Mouse (Mus musculus): ENCODE measurements around the gene Plch1. TPM values are rescaled to one million over a fixed set of nuclear protein-coding genes. Genes with fewer than 3 reads are reported as not detected.

The Plch1 gene
- polyA plus RNA-seq (2016; fragmentation: Nextera tagmentation; extraction: Ambion mirVana): 23.6 and 24.2 TPM in 2 replicates

GRCm38 (mm10) chr3:63899309-63899695 lies at the start of gene Plch1:
Plch1 (minus strand) TSS chr3:63899472.
- Histone ChIP-seq H3K4me1 (peaks cover 29% of the 10 kb centered on the region), H3K36me3 (no peaks in the 10 kb centered on the region), H3K27ac (peak within 1 kb of the TSS; percentile 77), H3K27me3 (replicated peaks) (no peaks in the 10 kb centered on the region), H3K4me3 (peak within 1 kb of the TSS; percentile 84), H3K9me3 (no peaks in the 10 kb centered on the region), H3K9ac (peak within 1 kb of the TSS; percentile 78), H3K4me2 (replicated peaks) (peak within 1 kb of the TSS; percentile 85)
- WGBS: 0% methylated on average over 12 of the region's 12 CpGs
- ATAC-seq (ENCODE audit: low FRiP score, low read depth): peak; percentile 80

- Histone ChIP-seq H3K4me2 (replicated peaks) (no peak overlapping the region), H3K9me3 (no peaks in the 10 kb centered on the region), H3K27ac (no peak overlapping the region), H3K4me3 (no peak overlapping the region), H3K36me3 (peaks cover 8% of the 10 kb centered on the region; the same call in 1 of the 2 replicates), H3K4me1 (no peaks in the 10 kb centered on the region), H3K27me3 (replicated peaks) (no peaks in the 10 kb centered on the region), H3K9ac (no peak overlapping the region)
- ATAC-seq (ENCODE audit: low FRiP score, low read depth): no peak
- WGBS: 93% methylated on average over 2 of the region's 2 CpGs
These were observed 42.1 kb upstream of the Plch1 start for GRCm38 (mm10) chr3:63941204-63941850.

- no peak for ATAC-seq (ENCODE audit: low FRiP score, low read depth)
- Histone ChIP-seq H3K27me3 (replicated peaks) (no peaks in the 10 kb centered on the region), H3K4me1 (no peaks in the 10 kb centered on the region), H3K9me3 (no peaks in the 10 kb centered on the region), H3K4me2 (replicated peaks) (no peak overlapping the region), H3K27ac (no peak overlapping the region), H3K4me3 (no peak overlapping the region), H3K9ac (no peak overlapping the region), H3K36me3 (peaks cover 3% of the 10 kb centered on the region; the same call in 1 of the 2 replicates)
- 85% methylated on average over 2 of the region's 2 CpGs for WGBS
These were observed 39.7 kb upstream of the Plch1 start for GRCm38 (mm10) chr3:63938928-63939327.

GRCm38 (mm10) chr3:63928878-63929859 lies 29.9 kb upstream of the Plch1 start, which contains the start of gene E130311K13Rik:
E130311K13Rik (minus strand) TSS chr3:63929472.
- H3K4me2 ChIP-seq (replicated peaks): peak within 1 kb of the TSS; percentile 69
- H3K9ac ChIP-seq: peak within 1 kb of the TSS; percentile 84
- H3K36me3 ChIP-seq: no peaks in the 10 kb centered on the region
- 5% methylated on average over 48 of the region's 48 CpGs for WGBS
- H3K27ac ChIP-seq: no peak within 1 kb of the TSS
- no peaks in the 10 kb centered on the region for H3K27me3 ChIP-seq (replicated peaks)
- peak; percentile 97 for ATAC-seq (ENCODE audit: low FRiP score, low read depth)
- no peaks in the 10 kb centered on the region for H3K4me1 ChIP-seq
- no peaks in the 10 kb centered on the region for H3K9me3 ChIP-seq
- H3K4me3 ChIP-seq: peak within 1 kb of the TSS; percentile 69

- no peak for ATAC-seq (ENCODE audit: low FRiP score, low read depth)
- no peaks in the 10 kb centered on the region for H3K9me3 ChIP-seq
- H3K27me3 ChIP-seq (replicated peaks): no peaks in the 10 kb centered on the region
- no peak overlapping the region for H3K9ac ChIP-seq
- H3K4me3 ChIP-seq: no peak overlapping the region
- 0 out of 2 replicates have a peak, but pooled peaks cover 2% of the 10 kb centered on the region for H3K36me3 ChIP-seq
- 60% methylated on average over 3 of the region's 3 CpGs for WGBS
- H3K4me2 ChIP-seq (replicated peaks): no peak overlapping the region
- H3K27ac ChIP-seq: no peak overlapping the region
- H3K4me1 ChIP-seq: no peaks in the 10 kb centered on the region
These were observed 20.4 kb upstream of the Plch1 start for GRCm38 (mm10) chr3:63919634-63920033.

GRCm38 (mm10) chr3:63910301-63910700 lies 11.0 kb upstream of the Plch1 start:
- no peak for ATAC-seq (ENCODE audit: low FRiP score, low read depth)

GRCm38 (mm10) chr3:63905241-63905640 lies 6.0 kb upstream of the Plch1 start:
- Histone ChIP-seq H3K4me1 (peaks cover 1% of the 10 kb centered on the region; the same call in 1 of the 2 replicates), H3K9ac (no peak overlapping the region; the same call in 1 of the 2 replicates), H3K4me2 (replicated peaks) (peak overlapping the region; percentile 72), H3K27ac (no peak overlapping the region), H3K4me3 (peak overlapping the region; percentile 30), H3K36me3 (no peaks in the 10 kb centered on the region), H3K27me3 (replicated peaks) (no peaks in the 10 kb centered on the region), H3K9me3 (no peaks in the 10 kb centered on the region)
- WGBS: under 1% methylated on average over 18 of the region's 18 CpGs
- no peak for ATAC-seq (ENCODE audit: low FRiP score, low read depth)

More at GRCm38 (mm10) chr3:63910301-63910700, 11.0 kb upstream of the Plch1 start:
- WGBS: 78% methylated on average over 4 of the region's 4 CpGs
- H3K4me2 ChIP-seq (replicated peaks): no peak overlapping the region
- H3K27ac ChIP-seq: no peak overlapping the region
- H3K9ac ChIP-seq: no peak overlapping the region
- H3K9me3 ChIP-seq: no peaks in the 10 kb centered on the region
- no peaks in the 10 kb centered on the region for H3K27me3 ChIP-seq (replicated peaks)
- H3K36me3 ChIP-seq: 0 out of 2 replicates have a peak, but pooled peaks cover 2% of the 10 kb centered on the region
- H3K4me1 ChIP-seq: no peaks in the 10 kb centered on the region
- H3K4me3 ChIP-seq: no peak overlapping the region

- Histone ChIP-seq H3K4me1 (peaks cover 10% of the 10 kb centered on the region; the same call in 1 of the 2 replicates), H3K4me2 (replicated peaks) (no peak overlapping the region), H3K27me3 (replicated peaks) (no peaks in the 10 kb centered on the region), H3K4me3 (no peak overlapping the region), H3K27ac (no peak overlapping the region), H3K9ac (no peak overlapping the region), H3K36me3 (no peaks in the 10 kb centered on the region), H3K9me3 (no peaks in the 10 kb centered on the region)
- ATAC-seq (ENCODE audit: low FRiP score, low read depth): no peak
- 86% methylated on average over 2 of the region's 2 CpGs for WGBS
These were observed 4.9 kb upstream of the Plch1 start for GRCm38 (mm10) chr3:63904157-63904556.

GRCm38 (mm10) chr3:63900021-63900571 lies 824 bp upstream of the Plch1 start:
- Histone ChIP-seq H3K9me3 (no peaks in the 10 kb centered on the region), H3K27me3 (replicated peaks) (no peaks in the 10 kb centered on the region), H3K27ac (peak overlapping the region; percentile 37; the same call in 1 of the 2 replicates), H3K4me3 (peak overlapping the region; percentile 84), H3K36me3 (no peaks in the 10 kb centered on the region), H3K4me1 (peaks cover 29% of the 10 kb centered on the region), H3K4me2 (replicated peaks) (peak overlapping the region; percentile 85), H3K9ac (no peak overlapping the region)
- WGBS: under 1% methylated on average over 12 of the region's 12 CpGs
- ATAC-seq (ENCODE audit: low FRiP score, low read depth): peak; percentile 7

- Histone ChIP-seq H3K9me3 (no peaks in the 10 kb centered on the region), H3K4me1 (peaks cover 33% of the 10 kb centered on the region), H3K4me3 (peak overlapping the region; percentile 84), H3K27ac (peak overlapping the region; percentile 77), H3K4me2 (replicated peaks) (peak overlapping the region; percentile 85), H3K36me3 (no peaks in the 10 kb centered on the region), H3K9ac (peak overlapping the region; percentile 78), H3K27me3 (replicated peaks) (no peaks in the 10 kb centered on the region)
- under 1% methylated on average over 41 of the region's 41 CpGs for WGBS
- ATAC-seq (ENCODE audit: low FRiP score, low read depth): peak; percentile 85
These were observed 527 bp downstream of the Plch1 start for GRCm38 (mm10) chr3:63898581-63899308.

GRCm38 (mm10) chr3:63897177-63897576 lies 2.1 kb downstream of the Plch1 start:
- Histone ChIP-seq H3K4me3 (no peak overlapping the region; the same call in 1 of the 2 replicates), H3K27ac (no peak overlapping the region)

More at GRCm38 (mm10) chr3:63897177-63897576, 2.1 kb downstream of the Plch1 start:
- H3K4me2 ChIP-seq (replicated peaks): peak overlapping the region; percentile 85
- ATAC-seq (ENCODE audit: low FRiP score, low read depth): no peak
- peaks cover 35% of the 10 kb centered on the region for H3K4me1 ChIP-seq
- H3K9ac ChIP-seq: no peak overlapping the region
- no peaks in the 10 kb centered on the region for H3K9me3 ChIP-seq
- H3K36me3 ChIP-seq: no peaks in the 10 kb centered on the region
- no peaks in the 10 kb centered on the region for H3K27me3 ChIP-seq (replicated peaks)
- WGBS: 3% methylated on average over 1 of the region's 1 CpGs
